Mouse (Mus musculus): ENCODE measurements around the gene Plppr5. TPM values are rescaled to one million over a fixed set of nuclear protein-coding genes. Genes with fewer than 3 reads are reported as not detected.
A peak's percentile ranks its signal among the peaks of the same experiment; 100 is the strongest.

Gene Plppr5
- 0.12 TPM in 1 of 2 replicates, not detected in the other for polyA plus RNA-seq (2011; ENCODE audit: insufficient read length, low read depth, missing spikeins)

- Histone ChIP-seq H3K27ac (ENCODE audit: insufficient read depth, low read length) (no peak within 1 kb of the TSS), H3K4me3 (ENCODE audit: insufficient read depth, low read length) (peak within 1 kb of the TSS; percentile 29), H3K4me1 (ENCODE audit: control insufficient read depth, insufficient read depth, low read length) (0 out of 2 replicates have a peak, but pooled peaks cover 3% of the 10 kb centered on the region)
Measured at GRCm38 (mm10) chr3:117574529-117575252, at the start of gene Plppr5. Gene Plppr5 (plus strand): TSS chr3:117574836.

GRCm38 (mm10) chr3:117549899-117550298 lies 24.7 kb upstream of the Plppr5 start:
- H3K4me1 ChIP-seq (ENCODE audit: control insufficient read depth, insufficient read depth, low read length) = no peaks in the 10 kb centered on the region
- no peak overlapping the region for H3K4me3 ChIP-seq (ENCODE audit: insufficient read depth, low read length)
- no peak overlapping the region for H3K27ac ChIP-seq (ENCODE audit: insufficient read depth, low read length)
- no peak for TF ChIP-seq CTCF (IDR thresholded peaks at IDR 0.05; ENCODE audit: borderline replicate concordance, insufficient read depth, low read length)
- no peak for TF ChIP-seq POLR2A (IDR thresholded peaks at IDR 0.05; ENCODE audit: low read depth, low read length)

More at GRCm38 (mm10) chr3:117574529-117575252, at the start of gene Plppr5:
- TF ChIP-seq POLR2A (IDR thresholded peaks at IDR 0.05; ENCODE audit: low read depth, low read length) = no peak
- no peak for TF ChIP-seq CTCF (IDR thresholded peaks at IDR 0.05; ENCODE audit: borderline replicate concordance, insufficient read depth, low read length)

GRCm38 (mm10) chr3:117550526-117550925 lies 24.1 kb upstream of the Plppr5 start:
- no peaks in the 10 kb centered on the region for H3K4me1 ChIP-seq (ENCODE audit: control insufficient read depth, insufficient read depth, low read length)
- no peak for TF ChIP-seq POLR2A (IDR thresholded peaks at IDR 0.05; ENCODE audit: low read depth, low read length)
- no peak for TF ChIP-seq CTCF (IDR thresholded peaks at IDR 0.05; ENCODE audit: borderline replicate concordance, insufficient read depth, low read length)
- no peak overlapping the region for H3K27ac ChIP-seq (ENCODE audit: insufficient read depth, low read length)
- H3K4me3 ChIP-seq (ENCODE audit: insufficient read depth, low read length) = no peak overlapping the region

GRCm38 (mm10) chr3:117556972-117557371 lies 17.7 kb upstream of the Plppr5 start:
- H3K4me1 ChIP-seq (ENCODE audit: control insufficient read depth, insufficient read depth, low read length) = no peaks in the 10 kb centered on the region
- no peak overlapping the region for H3K27ac ChIP-seq (ENCODE audit: insufficient read depth, low read length)
- H3K4me3 ChIP-seq (ENCODE audit: insufficient read depth, low read length) = no peak overlapping the region
- TF ChIP-seq POLR2A (IDR thresholded peaks at IDR 0.05; ENCODE audit: low read depth, low read length) = no peak
- TF ChIP-seq CTCF (IDR thresholded peaks at IDR 0.05; ENCODE audit: borderline replicate concordance, insufficient read depth, low read length) = no peak

- H3K4me1 ChIP-seq (ENCODE audit: control insufficient read depth, insufficient read depth, low read length) = 0 out of 2 replicates have a peak, but pooled peaks cover 3% of the 10 kb centered on the region
Measured at GRCm38 (mm10) chr3:117575253-117575927, 754 bp downstream of the Plppr5 start.

GRCm38 (mm10) chr3:117575928-117576254 lies 1.3 kb downstream of the Plppr5 start:
- Histone ChIP-seq H3K4me3 (ENCODE audit: insufficient read depth, low read length) (no peak overlapping the region), H3K27ac (ENCODE audit: insufficient read depth, low read length) (no peak overlapping the region), H3K4me1 (ENCODE audit: control insufficient read depth, insufficient read depth, low read length) (0 out of 2 replicates have a peak, but pooled peaks cover 3% of the 10 kb centered on the region)
- TF ChIP-seq POLR2A (IDR thresholded peaks at IDR 0.05; ENCODE audit: low read depth, low read length) = no peak
- TF ChIP-seq CTCF (IDR thresholded peaks at IDR 0.05; ENCODE audit: borderline replicate concordance, insufficient read depth, low read length) = no peak

More at GRCm38 (mm10) chr3:117575253-117575927, 754 bp downstream of the Plppr5 start:
- no peak for TF ChIP-seq POLR2A (IDR thresholded peaks at IDR 0.05; ENCODE audit: low read depth, low read length)
- no peak for TF ChIP-seq CTCF (IDR thresholded peaks at IDR 0.05; ENCODE audit: borderline replicate concordance, insufficient read depth, low read length)
- Histone ChIP-seq H3K4me3 (ENCODE audit: insufficient read depth, low read length) (peak overlapping the region; percentile 29), H3K27ac (ENCODE audit: insufficient read depth, low read length) (no peak overlapping the region)

- no peak for TF ChIP-seq CTCF (IDR thresholded peaks at IDR 0.05; ENCODE audit: borderline replicate concordance, insufficient read depth, low read length)
- no peak for TF ChIP-seq POLR2A (IDR thresholded peaks at IDR 0.05; ENCODE audit: low read depth, low read length)
- Histone ChIP-seq H3K4me1 (ENCODE audit: control insufficient read depth, insufficient read depth, low read length) (0 out of 2 replicates have a peak, but pooled peaks cover 3% of the 10 kb centered on the region), H3K4me3 (ENCODE audit: insufficient read depth, low read length) (no peak overlapping the region), H3K27ac (ENCODE audit: insufficient read depth, low read length) (no peak overlapping the region)
Measured at GRCm38 (mm10) chr3:117577349-117577748, 2.7 kb downstream of the Plppr5 start.

- H3K4me3 ChIP-seq (ENCODE audit: insufficient read depth, low read length) = no peak overlapping the region
- no peak overlapping the region for H3K27ac ChIP-seq (ENCODE audit: insufficient read depth, low read length)
- H3K4me1 ChIP-seq (ENCODE audit: control insufficient read depth, insufficient read depth, low read length) = no peaks in the 10 kb centered on the region
- TF ChIP-seq CTCF (IDR thresholded peaks at IDR 0.05; ENCODE audit: borderline replicate concordance, insufficient read depth, low read length) = no peak
- no peak for TF ChIP-seq POLR2A (IDR thresholded peaks at IDR 0.05; ENCODE audit: low read depth, low read length)
Measured at GRCm38 (mm10) chr3:117582628-117583027, 8.0 kb downstream of the Plppr5 start.

- TF ChIP-seq CTCF (IDR thresholded peaks at IDR 0.05; ENCODE audit: borderline replicate concordance, insufficient read depth, low read length) (no peak), POLR2A (IDR thresholded peaks at IDR 0.05; ENCODE audit: low read depth, low read length) (no peak)
- no peaks in the 10 kb centered on the region for H3K4me1 ChIP-seq (ENCODE audit: control insufficient read depth, insufficient read depth, low read length)
- no peak overlapping the region for H3K4me3 ChIP-seq (ENCODE audit: insufficient read depth, low read length)
- no peak overlapping the region for H3K27ac ChIP-seq (ENCODE audit: insufficient read depth, low read length)
Measured at GRCm38 (mm10) chr3:117602404-117602803, 27.8 kb downstream of the Plppr5 start.

GRCm38 (mm10) chr3:117603458-117603857 lies 28.8 kb downstream of the Plppr5 start:
- H3K27ac ChIP-seq (ENCODE audit: insufficient read depth, low read length) = no peak overlapping the region
- H3K4me1 ChIP-seq (ENCODE audit: control insufficient read depth, insufficient read depth, low read length) = no peaks in the 10 kb centered on the region
- TF ChIP-seq POLR2A (IDR thresholded peaks at IDR 0.05; ENCODE audit: low read depth, low read length) (no peak), CTCF (IDR thresholded peaks at IDR 0.05; ENCODE audit: borderline replicate concordance, insufficient read depth, low read length) (no peak)
- no peak overlapping the region for H3K4me3 ChIP-seq (ENCODE audit: insufficient read depth, low read length)

Measured in embryonic fibroblast, embryonic 13.5 days (primary cell).